Mouse (Mus musculus): ENCODE data around the gene Zfp385a. TPM values are rescaled to one million over a fixed set of nuclear protein-coding genes. Genes with fewer than 3 reads are reported as not detected.

Gene Zfp385a
- polyA plus RNA-seq, 2 experiments = 16.4 to 23.4 TPM

DNA sequence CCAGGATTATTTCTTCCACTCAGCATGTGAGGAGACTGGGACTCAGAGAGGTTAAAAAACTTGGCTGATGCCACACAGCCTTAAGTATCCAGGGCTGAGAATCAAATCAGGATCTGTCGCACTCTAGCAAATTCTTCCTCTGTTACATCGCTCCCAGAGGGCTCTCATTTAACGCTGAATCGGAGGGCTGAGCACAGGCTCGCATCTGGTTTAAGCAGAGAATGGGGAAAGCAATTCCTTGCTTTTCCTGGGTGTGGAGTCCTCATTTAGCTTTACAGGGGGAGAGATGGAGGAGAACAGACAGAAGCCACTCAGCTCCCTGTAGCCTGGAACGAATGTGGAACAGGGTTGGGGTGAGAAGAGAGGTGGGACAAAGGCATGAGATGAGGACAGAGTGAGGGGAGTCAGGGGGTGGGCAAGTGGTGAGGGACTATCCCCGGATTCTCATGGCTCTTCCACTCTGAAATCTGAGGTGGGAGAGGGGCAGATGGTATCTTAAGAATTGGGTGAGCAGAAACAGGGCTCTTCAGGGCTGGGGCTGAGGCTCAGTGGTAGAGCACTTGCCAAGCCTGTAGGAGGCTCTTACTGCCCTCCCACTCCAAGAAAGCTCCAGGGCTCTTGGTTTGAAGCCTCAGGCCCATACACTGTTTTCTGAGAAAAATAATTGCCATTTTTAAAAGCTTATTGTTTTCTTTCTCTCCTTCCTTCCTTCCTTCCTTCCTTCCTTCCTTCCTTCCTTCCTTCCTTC lies 4.2 kb downstream of the Zfp385a start:
- Histone ChIP-seq H3K9me3 (ENCODE audit: control insufficient read depth, low read length) (no peaks in the 10 kb centered on the region), H3K27ac (replicated peaks; ENCODE audit: low read depth, low read length) (no peak overlapping the region), H3K27me3 (ENCODE audit: control insufficient read depth, insufficient read depth, low read length) (peaks cover 3% of the 10 kb centered on the region), H3K36me3 (ENCODE audit: control insufficient read depth, insufficient read depth, low read length) (no peaks in the 10 kb centered on the region), H3K4me2 (replicated peaks; ENCODE audit: low read depth, low read length, severe bottlenecking) (no peak overlapping the region), H3K4me1 (ENCODE audit: control insufficient read depth, insufficient read depth, low read length) (peaks cover 18% of the 10 kb centered on the region), H3K9ac (ENCODE audit: low read depth, low read length, severe bottlenecking) (no peak overlapping the region), H3K4me3 (replicated peaks; ENCODE audit: low read length) (no peak overlapping the region)
- no peak for TF ChIP-seq POLR2A (IDR thresholded peaks at IDR 0.05; ENCODE audit: borderline replicate concordance, extremely low read depth, insufficient read depth, insufficient read length)
- ATAC-seq (ENCODE audit: low FRiP score, low read depth) (no peak), DNase-seq (ENCODE audit: low spot score) (no peak)
- WGBS = 25% methylated on average over 7 of the region's 7 CpGs

DNA sequence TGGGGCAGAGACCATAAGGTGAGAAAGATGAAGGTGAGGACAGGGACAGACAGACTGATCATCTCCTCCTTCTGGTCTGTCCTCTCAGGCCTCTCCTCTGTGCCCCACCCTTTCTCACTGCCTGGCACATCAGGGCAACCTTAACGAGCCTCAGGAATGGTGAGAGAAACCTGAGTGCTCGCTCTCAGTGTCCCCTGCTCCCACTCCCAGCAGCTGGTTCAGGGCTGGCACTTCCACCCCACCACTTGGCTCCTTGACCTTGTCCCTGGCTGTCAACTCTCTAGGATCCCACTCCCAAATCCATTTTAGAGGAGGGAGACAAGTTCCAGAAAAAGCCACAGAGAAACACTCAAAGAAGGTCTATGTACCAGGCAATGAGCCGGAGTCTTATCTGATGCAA lies 4.9 kb downstream of the Zfp385a start:
- no peak for ATAC-seq (ENCODE audit: low FRiP score, low read depth)

DNA sequence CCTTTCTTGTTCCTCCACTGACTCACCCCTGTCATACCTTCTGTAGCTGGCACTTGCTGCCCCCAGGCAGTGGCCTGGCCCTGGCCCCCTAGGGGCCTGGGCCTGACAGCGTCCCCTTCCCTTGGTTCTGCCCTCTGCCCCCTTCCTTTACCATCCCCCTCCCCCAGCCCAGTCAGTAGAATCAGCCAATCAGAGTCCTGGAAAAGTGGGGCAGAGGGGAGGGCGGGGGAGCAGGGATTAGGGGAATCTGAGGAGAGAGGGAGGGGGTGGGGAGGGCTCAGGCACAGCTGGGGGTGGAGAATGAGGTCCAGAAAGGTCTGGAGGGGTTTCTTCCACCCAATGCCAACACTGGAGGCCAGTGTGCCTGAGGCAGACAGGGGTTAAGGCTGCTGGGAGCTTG lies 5.7 kb downstream of the Zfp385a start:
- ATAC-seq (ENCODE audit: low FRiP score, low read depth) (peak; percentile 17; the same call in 1 of the 2 replicates), DNase-seq (ENCODE audit: low spot score) (no peak)
- Histone ChIP-seq H3K4me2 (replicated peaks; ENCODE audit: low read depth, low read length, severe bottlenecking) (no peak overlapping the region), H3K27ac (replicated peaks; ENCODE audit: low read depth, low read length) (no peak overlapping the region), H3K36me3 (ENCODE audit: control insufficient read depth, insufficient read depth, low read length) (no peaks in the 10 kb centered on the region), H3K9ac (ENCODE audit: low read depth, low read length, severe bottlenecking) (no peak overlapping the region), H3K4me3 (replicated peaks; ENCODE audit: low read length) (no peak overlapping the region), H3K27me3 (ENCODE audit: control insufficient read depth, insufficient read depth, low read length) (peaks cover 2% of the 10 kb centered on the region; the same call in 1 of the 2 replicates), H3K9me3 (ENCODE audit: control insufficient read depth, low read length) (no peaks in the 10 kb centered on the region), H3K4me1 (ENCODE audit: control insufficient read depth, insufficient read depth, low read length) (peaks cover 13% of the 10 kb centered on the region)
- no peak for TF ChIP-seq POLR2A (IDR thresholded peaks at IDR 0.05; ENCODE audit: borderline replicate concordance, extremely low read depth, insufficient read depth, insufficient read length)
- WGBS = 20% methylated on average over 2 of the region's 2 CpGs

More for the DNA sequence above, 4.9 kb downstream of the Zfp385a start:
- no peak for TF ChIP-seq POLR2A (IDR thresholded peaks at IDR 0.05; ENCODE audit: borderline replicate concordance, extremely low read depth, insufficient read depth, insufficient read length)
- Histone ChIP-seq H3K9ac (ENCODE audit: low read depth, low read length, severe bottlenecking) (no peak overlapping the region), H3K36me3 (ENCODE audit: control insufficient read depth, insufficient read depth, low read length) (no peaks in the 10 kb centered on the region), H3K4me2 (replicated peaks; ENCODE audit: low read depth, low read length, severe bottlenecking) (no peak overlapping the region), H3K27me3 (ENCODE audit: control insufficient read depth, insufficient read depth, low read length) (peaks cover 2% of the 10 kb centered on the region; the same call in 1 of the 2 replicates), H3K4me3 (replicated peaks; ENCODE audit: low read length) (no peak overlapping the region), H3K4me1 (ENCODE audit: control insufficient read depth, insufficient read depth, low read length) (peaks cover 14% of the 10 kb centered on the region), H3K9me3 (ENCODE audit: control insufficient read depth, low read length) (no peaks in the 10 kb centered on the region), H3K27ac (replicated peaks; ENCODE audit: low read depth, low read length) (no peak overlapping the region)
- 43% methylated on average over 3 of the region's 3 CpGs for WGBS
- DNase-seq (ENCODE audit: low spot score) = no peak

- Histone ChIP-seq H3K27ac (replicated peaks; ENCODE audit: low read depth, low read length) (no peak overlapping the region), H3K4me3 (replicated peaks; ENCODE audit: low read length) (no peak overlapping the region), H3K9me3 (ENCODE audit: control insufficient read depth, low read length) (no peaks in the 10 kb centered on the region), H3K4me2 (replicated peaks; ENCODE audit: low read depth, low read length, severe bottlenecking) (no peak overlapping the region), H3K4me1 (ENCODE audit: control insufficient read depth, insufficient read depth, low read length) (peaks cover 13% of the 10 kb centered on the region), H3K27me3 (ENCODE audit: control insufficient read depth, insufficient read depth, low read length) (no peaks in the 10 kb centered on the region; the same call in 1 of the 2 replicates), H3K9ac (ENCODE audit: low read depth, low read length, severe bottlenecking) (no peak overlapping the region), H3K36me3 (ENCODE audit: control insufficient read depth, insufficient read depth, low read length) (no peaks in the 10 kb centered on the region)
- no peak for TF ChIP-seq POLR2A (IDR thresholded peaks at IDR 0.05; ENCODE audit: borderline replicate concordance, extremely low read depth, insufficient read depth, insufficient read length)
- ATAC-seq (ENCODE audit: low FRiP score, low read depth) (no peak), DNase-seq (ENCODE audit: low spot score) (no peak)
- 59% methylated on average over 5 of the region's 5 CpGs for WGBS
Observed at GRCm38 (mm10) chr15:103333738-103334137, 6.2 kb downstream of the Zfp385a start.

GRCm38 (mm10) chr15:103333081-103333615 lies 6.7 kb downstream of the Zfp385a start:
- Histone ChIP-seq H3K9ac (ENCODE audit: low read depth, low read length, severe bottlenecking) (no peak overlapping the region), H3K4me3 (replicated peaks; ENCODE audit: low read length) (no peak overlapping the region), H3K27ac (replicated peaks; ENCODE audit: low read depth, low read length) (no peak overlapping the region), H3K36me3 (ENCODE audit: control insufficient read depth, insufficient read depth, low read length) (no peaks in the 10 kb centered on the region), H3K4me1 (ENCODE audit: control insufficient read depth, insufficient read depth, low read length) (peaks cover 13% of the 10 kb centered on the region), H3K4me2 (replicated peaks; ENCODE audit: low read depth, low read length, severe bottlenecking) (no peak overlapping the region), H3K27me3 (ENCODE audit: control insufficient read depth, insufficient read depth, low read length) (no peaks in the 10 kb centered on the region; the same call in 1 of the 2 replicates), H3K9me3 (ENCODE audit: control insufficient read depth, low read length) (no peaks in the 10 kb centered on the region)
- ATAC-seq (ENCODE audit: low FRiP score, low read depth) (no peak), DNase-seq (ENCODE audit: low spot score) (no peak)
- no peak for TF ChIP-seq POLR2A (IDR thresholded peaks at IDR 0.05; ENCODE audit: borderline replicate concordance, extremely low read depth, insufficient read depth, insufficient read length)
- WGBS = 71% methylated on average over 5 of the region's 5 CpGs
